Mouse (Mus musculus) liver, adult 2 months (tissue): Measurements from ENCODE around the gene Igbp1b. TPM values are rescaled to one million over a fixed set of nuclear protein-coding genes. Genes with fewer than 3 reads are reported as not detected.

Experiments
- DNase-seq: peaks from one replicate; pipeline ENCODE4 v3.0.0-alpha.2; 2011; ENCODE audit warnings: low read depth, low spot score; ENCODE audit errors: extremely low read depth
- H3K27ac ChIP-seq: fragments of 200-500 bp; replicated peaks from 2 replicates; pipeline ENCODE4 v1.5.1; 2012; ENCODE audit warnings: low read depth, mild to moderate bottlenecking, control low read depth, inconsistent platforms, low read length; ENCODE audit not compliant: insufficient read depth
- H3K27me3 ChIP-seq: fragments of 200-500 bp; 2 replicates; pipeline ENCODE4 v1.6.1; 2012; ENCODE audit warnings: mild to moderate bottlenecking, moderate library complexity, low read length, inconsistent platforms; ENCODE audit not compliant: control insufficient read depth, insufficient read depth
- H3K36me3 ChIP-seq: fragments of 200-500 bp; 2 replicates; pipeline ENCODE4 v1.6.1; 2012; ENCODE audit warnings: low read length, inconsistent platforms; ENCODE audit not compliant: control insufficient read depth, insufficient read depth
- H3K4me1 ChIP-seq: fragments of 200-500 bp; 2 replicates; pipeline ENCODE4 v1.6.1; 2011; ENCODE audit warnings: low read length; ENCODE audit not compliant: control insufficient read depth, insufficient read depth
- H3K4me3 ChIP-seq: fragments of 200-500 bp; 2 replicates; pipeline ENCODE4 v1.5.1; 2011; ENCODE audit warnings: low read depth, mild to moderate bottlenecking, control low read depth, low read length, moderate library complexity; ENCODE audit not compliant: insufficient read depth
- H3K79me2 ChIP-seq: fragments of 200-500 bp; 2 replicates; pipeline ENCODE4 v1.6.1; 2012; ENCODE audit warnings: inconsistent platforms, mild to moderate bottlenecking, low read length, moderate library complexity; ENCODE audit not compliant: control insufficient read depth, insufficient read depth
- H3K9ac ChIP-seq: fragments of 200-500 bp; 2 replicates; pipeline ENCODE4 v1.6.1; 2012; ENCODE audit warnings: low read depth, mild to moderate bottlenecking, control low read depth, inconsistent platforms, low read length
- CTCF ChIP-seq: fragments of 200-500 bp; IDR thresholded peaks from 2 replicates; pipeline ENCODE4 v1.5.1; 2011; ENCODE audit warnings: low read depth, low read length, control low read depth
- POLR2A ChIP-seq: fragments of 200-500 bp; IDR thresholded peaks from 2 replicates; pipeline ENCODE4 v1.6.1; 2011; ENCODE audit warnings: low read length, control low read depth; ENCODE audit not compliant: insufficient read depth; ENCODE audit errors: extremely low read depth
- whole genome bisulfite sequencing: fragments of 180-500 bp; shearing (Covaris S2); methylation state at CpG from one replicate; pipeline ENCODE4 v1.1.7; 2018; 5-methylcytosine and 5-hydroxymethylcytosine counted together
- polyA plus RNA-seq: library from polyadenylated mRNA; depleted of rRNA; stranded (reverse); fragments of >200 nt; gene quantifications from 2 replicates; pipeline ENCODE4 v1.2.3, GENCODE M21; 2012; rRNA removed
- total RNA-seq: library from RNA; depleted of rRNA; stranded (reverse); fragments of >200 nt; gene quantifications from 2 replicates; pipeline ENCODE4 v1.2.3, GENCODE M21; 2014; rRNA removed

Gene Igbp1b
- not detected in 2 replicates for total RNA-seq
- polyA plus RNA-seq: not detected in 2 replicates

GRCm38 (mm10) chr6:138658516-138658915 is at the start of gene Igbp1b:
TSS of gene Igbp1b (minus strand) at chr6:138658544.
- no peak within 1 kb of the TSS for H3K9ac ChIP-seq
- no peaks in the 10 kb centered on the region for H3K36me3 ChIP-seq
- H3K27ac ChIP-seq: no peak within 1 kb of the TSS
- no peaks in the 10 kb centered on the region for H3K4me1 ChIP-seq
- DNase-seq: no peak
- 80% methylated on average over 3 of the region's 3 CpGs for WGBS
- no peak for TF ChIP-seq CTCF
- no peak for TF ChIP-seq POLR2A
- no peaks in the 10 kb centered on the region for H3K27me3 ChIP-seq
- H3K4me3 ChIP-seq: no peak within 1 kb of the TSS
- H3K79me2 ChIP-seq: no peaks in the 10 kb centered on the region

DNA sequence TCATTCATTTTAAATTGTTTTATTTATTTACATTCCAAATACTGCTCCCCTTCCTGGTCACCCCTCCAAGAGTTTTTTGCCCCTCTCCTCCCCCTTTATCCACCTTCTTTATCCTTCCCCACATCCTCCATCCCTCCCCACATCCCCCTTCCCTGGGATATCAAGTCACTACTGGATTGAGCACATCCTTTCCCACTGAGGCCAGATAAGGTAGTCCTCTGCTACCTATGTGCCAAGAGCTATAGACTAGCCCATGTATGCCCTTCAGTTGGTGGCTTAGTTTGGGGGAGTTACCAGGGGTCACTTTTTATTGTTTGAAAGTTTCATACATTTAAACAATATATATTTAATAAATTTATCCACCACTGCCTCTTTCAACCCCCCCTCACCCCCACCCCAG is 24.6 kb upstream of the Igbp1b start:
- Histone ChIP-seq H3K4me3 (no peak overlapping the region), H3K36me3 (no peaks in the 10 kb centered on the region), H3K4me1 (no peaks in the 10 kb centered on the region), H3K79me2 (no peaks in the 10 kb centered on the region), H3K27me3 (no peaks in the 10 kb centered on the region), H3K9ac (no peak overlapping the region), H3K27ac (no peak overlapping the region)
- TF ChIP-seq POLR2A: no peak
- no peak for TF ChIP-seq CTCF
- DNase-seq: no peak

DNA sequence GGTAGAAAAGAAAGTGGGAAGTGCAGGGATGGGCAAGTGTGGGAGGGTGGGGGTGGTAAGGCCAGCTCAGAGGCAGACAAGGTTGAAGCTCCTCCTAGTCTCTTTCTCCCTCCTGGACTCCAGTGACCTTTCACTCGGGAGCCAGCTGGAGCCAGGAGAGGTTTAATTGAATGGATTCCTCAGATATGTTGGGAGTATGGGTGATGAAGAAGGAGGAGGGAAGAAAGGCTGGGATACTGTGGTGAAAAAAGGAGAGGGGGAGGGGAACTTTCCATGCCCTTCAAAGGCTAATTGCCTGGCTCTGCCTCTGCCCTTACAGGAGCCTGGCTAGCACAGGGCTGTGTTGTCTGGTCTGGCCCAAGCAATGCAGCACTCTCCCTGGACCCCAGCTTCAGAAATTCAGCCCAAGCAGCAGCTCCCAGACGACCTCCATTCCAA is 14.4 kb upstream of the Igbp1b start:
- DNase-seq: no peak
- Histone ChIP-seq H3K36me3 (no peaks in the 10 kb centered on the region), H3K4me3 (no peak overlapping the region), H3K4me1 (no peaks in the 10 kb centered on the region), H3K27ac (no peak overlapping the region), H3K79me2 (no peaks in the 10 kb centered on the region), H3K9ac (no peak overlapping the region), H3K27me3 (no peaks in the 10 kb centered on the region)
- WGBS: 11% methylated on average over 2 of the region's 2 CpGs
- TF ChIP-seq POLR2A (no peak), CTCF (no peak)

DNA sequence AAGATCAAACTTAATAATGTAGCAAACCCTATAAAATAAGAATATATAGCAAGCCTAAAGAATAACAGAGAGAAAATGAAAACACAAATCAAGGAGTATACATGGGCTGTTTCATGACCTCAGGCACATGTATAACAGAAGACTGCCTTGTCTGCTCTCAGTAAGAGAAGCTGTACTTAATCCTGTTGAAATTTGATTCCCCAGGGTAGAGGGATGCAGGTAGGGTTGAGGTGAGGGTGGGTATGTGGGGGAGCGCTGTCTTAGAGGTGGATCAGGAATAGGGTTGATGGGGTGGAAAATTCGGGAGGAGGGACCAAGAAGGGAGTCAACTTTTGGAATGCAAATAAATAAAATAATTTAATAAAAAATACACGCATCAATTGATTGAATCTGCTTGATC is 7.1 kb upstream of the Igbp1b start:
- 67% methylated on average over 3 of the region's 3 CpGs for WGBS
- Histone ChIP-seq H3K79me2 (no peaks in the 10 kb centered on the region), H3K27me3 (no peaks in the 10 kb centered on the region)

GRCm38 (mm10) chr6:138645604-138646003 is 12.7 kb downstream of the Igbp1b start:
- Histone ChIP-seq H3K36me3 (no peaks in the 10 kb centered on the region), H3K9ac (no peak overlapping the region), H3K27ac (no peak overlapping the region), H3K4me3 (no peak overlapping the region), H3K4me1 (no peaks in the 10 kb centered on the region), H3K79me2 (no peaks in the 10 kb centered on the region), H3K27me3 (peaks cover 2% of the 10 kb centered on the region; the same call in 1 of the 2 replicates)
- no peak for DNase-seq
- TF ChIP-seq POLR2A (no peak), CTCF (no peak)
- WGBS: 87% methylated on average over 2 of the region's 2 CpGs

More for the DNA sequence above, 7.1 kb upstream of the Igbp1b start:
- Histone ChIP-seq H3K27ac (no peak overlapping the region), H3K36me3 (no peaks in the 10 kb centered on the region), H3K9ac (no peak overlapping the region), H3K4me3 (no peak overlapping the region), H3K4me1 (no peaks in the 10 kb centered on the region)
- DNase-seq: no peak
- TF ChIP-seq CTCF (no peak), POLR2A (no peak)

DNA sequence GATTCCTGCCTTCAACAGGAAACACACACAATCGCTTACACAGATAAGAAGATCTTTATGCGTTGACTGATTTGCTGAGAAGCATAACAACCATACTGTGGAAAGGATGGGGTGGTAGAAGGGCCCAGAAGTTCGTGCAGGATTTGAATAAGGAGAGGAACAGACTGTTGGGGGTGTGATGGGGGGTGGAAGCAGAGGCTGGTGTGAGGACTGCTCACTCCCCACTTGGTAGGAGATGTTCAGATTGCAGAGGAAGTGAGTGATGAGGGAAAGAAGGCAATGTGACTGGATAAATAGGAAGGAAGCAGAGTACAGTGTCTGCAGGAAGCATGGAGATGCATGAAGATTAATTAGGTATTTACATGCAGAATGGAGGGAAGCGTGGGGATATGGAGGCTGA is 19.0 kb downstream of the Igbp1b start:
- no peak overlapping the region for H3K4me3 ChIP-seq
- no peaks in the 10 kb centered on the region for H3K4me1 ChIP-seq
- H3K36me3 ChIP-seq: no peaks in the 10 kb centered on the region
- no peaks in the 10 kb centered on the region for H3K27me3 ChIP-seq
- 55% methylated on average over 4 of the region's 4 CpGs for WGBS
- H3K27ac ChIP-seq: no peak overlapping the region
- no peak for TF ChIP-seq POLR2A
- no peak for TF ChIP-seq CTCF
- no peak overlapping the region for H3K9ac ChIP-seq
- DNase-seq: no peak
- H3K79me2 ChIP-seq: no peaks in the 10 kb centered on the region

- H3K27me3 ChIP-seq: no peaks in the 10 kb centered on the region
- DNase-seq: no peak
- no peak for TF ChIP-seq CTCF
- TF ChIP-seq POLR2A: no peak
- H3K79me2 ChIP-seq: no peaks in the 10 kb centered on the region
- no peak overlapping the region for H3K4me3 ChIP-seq
- H3K9ac ChIP-seq: no peak overlapping the region
- H3K27ac ChIP-seq: no peak overlapping the region
- no peaks in the 10 kb centered on the region for H3K4me1 ChIP-seq
- H3K36me3 ChIP-seq: no peaks in the 10 kb centered on the region
These were observed 37.6 kb downstream of the Igbp1b start for GRCm38 (mm10) chr6:138620786-138621185.
